16 mouse cellular contexts compared by ENCODE assay signal in the genomic region with DNA sequence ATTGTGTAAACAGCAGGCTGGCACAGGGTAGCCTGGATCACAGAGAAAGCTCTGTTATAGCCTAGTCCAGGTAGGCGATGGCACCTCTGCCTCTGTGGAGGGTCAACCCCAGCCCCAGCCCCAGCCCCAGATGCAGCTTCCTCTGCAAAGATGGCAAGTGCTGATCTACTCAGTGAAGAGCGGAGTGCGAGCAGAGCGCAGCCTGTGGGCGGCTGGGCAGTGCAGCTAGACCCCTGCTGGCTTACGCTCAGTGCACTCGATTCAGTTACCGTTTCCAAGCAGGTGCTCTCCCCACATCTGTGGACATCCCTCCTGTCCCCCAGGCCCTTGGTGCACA.
DNase-seq lines count a peak whose midpoint lies in the region; ATAC-seq lines count a peak whose summit lies in the region.
"Had no signal": no experiment of that assay in that cellular context is flagged by ENCODE, and none has a peak within 500 bp of the region (broad histone marks: within the 10 kb centered on the region; RNA-seq: fewer than 3 reads in every experiment).

No protein-coding gene starts in this region.

- H3K4me1 ChIP-seq in forebrain, embryonic 10.5 days = peaks cover 24% of the 10 kb centered on the region
- H3K4me1 ChIP-seq in forebrain, embryonic 15.5 days = peaks cover 12% of the 10 kb centered on the region
- H3K4me1 ChIP-seq in neural tube, embryonic 13.5 days (replicated peaks) = peaks cover 19% of the 10 kb centered on the region
- H3K4me1 ChIP-seq in midbrain, embryonic 13.5 days (replicated peaks) = peaks cover 16% of the 10 kb centered on the region
- H3K4me1 ChIP-seq: heart, embryonic 12.5 days; liver, embryonic 15.5 days had no signal

- DNase-seq in forebrain, embryonic 10.5 days (ENCODE audit: extremely low spot score, low spot score) = no peak
- DNase-seq in neural tube, embryonic 10.5 days (ENCODE audit: extremely low spot score, low spot score) = no peak
- DNase-seq in gastrocnemius, adult 18-20 months (ENCODE audit: low spot score) = no peak
- no peak for DNase-seq in layer of hippocampus, postnatal 10 days (ENCODE audit: low spot score in 2 of 2)
- no peak for DNase-seq in embryo, embryonic 10.5 days (ENCODE audit: low spot score)
- DNase-seq: heart, adult 11 months; thymus, adult 18-20 months had no signal

- no peak overlapping the region for H3K4me2 ChIP-seq in forebrain, embryonic 15.5 days (replicated peaks)
- H3K4me2 ChIP-seq in neural tube, embryonic 13.5 days = no peak overlapping the region
- 0 out of 2 replicates have a peak overlapping the region, but pooled peaks have one; percentile 22 for H3K4me2 ChIP-seq in midbrain, embryonic 13.5 days (replicated peaks)
- H3K4me2 ChIP-seq: heart, embryonic 12.5 days; kidney, embryonic 15.5 days; liver, embryonic 15.5 days; neural tube, embryonic 12.5 days had no signal

- 0 out of 2 replicates have a peak overlapping the region, but pooled peaks have one; percentile 33 for H3K27ac ChIP-seq in forebrain, embryonic 10.5 days
- H3K27ac ChIP-seq in forebrain, embryonic 15.5 days (replicated peaks) = no peak overlapping the region
- peak overlapping the region; percentile 73 for H3K27ac ChIP-seq in neural tube, embryonic 13.5 days (replicated peaks)
- peak overlapping the region; percentile 44 for H3K27ac ChIP-seq in midbrain, embryonic 13.5 days
- H3K27ac ChIP-seq: kidney, embryonic 15.5 days; liver, embryonic 15.5 days; neural tube, embryonic 12.5 days had no signal

- no peak overlapping the region for H3K4me3 ChIP-seq in forebrain, embryonic 10.5 days
- no peak overlapping the region for H3K4me3 ChIP-seq in forebrain, embryonic 15.5 days
- no peak overlapping the region for H3K4me3 ChIP-seq in neural tube, embryonic 13.5 days
- H3K4me3 ChIP-seq in midbrain, embryonic 13.5 days (replicated peaks) = no peak overlapping the region
- H3K4me3 ChIP-seq: heart, embryonic 12.5 days; kidney, embryonic 15.5 days; liver, embryonic 15.5 days; neural tube, embryonic 12.5 days had no signal

- no peak overlapping the region for H3K9ac ChIP-seq in forebrain, embryonic 15.5 days (replicated peaks)
- no peak overlapping the region for H3K9ac ChIP-seq in neural tube, embryonic 13.5 days
- H3K9ac ChIP-seq in midbrain, embryonic 13.5 days (replicated peaks) = no peak overlapping the region
- H3K9ac ChIP-seq: heart, embryonic 12.5 days; kidney, embryonic 15.5 days; liver, embryonic 15.5 days; neural tube, embryonic 12.5 days had no signal

- no peaks in the 10 kb centered on the region for H3K36me3 ChIP-seq in forebrain, embryonic 10.5 days (replicated peaks)
- H3K36me3 ChIP-seq in forebrain, embryonic 15.5 days = no peaks in the 10 kb centered on the region
- H3K36me3 ChIP-seq in neural tube, embryonic 13.5 days = no peaks in the 10 kb centered on the region
- no peaks in the 10 kb centered on the region for H3K36me3 ChIP-seq in midbrain, embryonic 13.5 days
- H3K36me3 ChIP-seq: heart, embryonic 12.5 days; kidney, embryonic 15.5 days; liver, embryonic 15.5 days; neural tube, embryonic 12.5 days had no signal

- ATAC-seq in forebrain, embryonic 15.5 days (replicated peaks) = no peak; the same call in 1 of the 2 replicates
- peak; percentile 36; the same call in 1 of the 2 replicates for ATAC-seq in neural tube, embryonic 13.5 days (ENCODE audit: low read depth)
- peak; percentile 59 for ATAC-seq in midbrain, embryonic 13.5 days
- ATAC-seq: CD4-positive, CD25-positive, alpha-beta regulatory T cell, adult 4 months; Patski had no signal

- H3K9me3 ChIP-seq in forebrain, embryonic 10.5 days = peaks cover 3% of the 10 kb centered on the region; the same call in 1 of the 2 replicates
- no peaks in the 10 kb centered on the region for H3K9me3 ChIP-seq in forebrain, embryonic 15.5 days
- H3K9me3 ChIP-seq in neural tube, embryonic 13.5 days = no peaks in the 10 kb centered on the region
- no peaks in the 10 kb centered on the region for H3K9me3 ChIP-seq in midbrain, embryonic 13.5 days
- H3K9me3 ChIP-seq: liver, embryonic 15.5 days had no signal

- WGBS in forebrain, embryonic 10.5 days = 45% methylated on average over 8 of the region's 8 CpGs
- 26% methylated on average over 8 of the region's 8 CpGs for WGBS in forebrain, embryonic 15.5 days
- WGBS in neural tube, embryonic 13.5 days = 74% methylated on average over 8 of the region's 8 CpGs
- 54% methylated on average over 8 of the region's 8 CpGs for WGBS in midbrain, embryonic 13.5 days

- peaks cover 18% of the 10 kb centered on the region for H3K27me3 ChIP-seq in forebrain, embryonic 10.5 days (ENCODE audit: poor library complexity, severe bottlenecking)
- peaks cover 8% of the 10 kb centered on the region for H3K27me3 ChIP-seq in forebrain, embryonic 15.5 days
- H3K27me3 ChIP-seq in neural tube, embryonic 13.5 days = no peaks in the 10 kb centered on the region
- H3K27me3 ChIP-seq in midbrain, embryonic 13.5 days = 0 out of 2 replicates have a peak, but pooled peaks cover 7% of the 10 kb centered on the region
- H3K27me3 ChIP-seq: liver, embryonic 15.5 days; Patski had no signal
